Mouse (Mus musculus) ES-E14 (cell line): ENCODE measurements around the gene Phb2. TPM values are rescaled to one million over a fixed set of nuclear protein-coding genes. Genes with fewer than 3 reads are reported as not detected.

Experiments used
- DNase-seq: peaks from one replicate; pipeline ENCODE4 v3.0.0-alpha.2; 2013; ENCODE audit warnings: low read depth, low spot score
- H3K27ac ChIP-seq: 2 replicates; pipeline ENCODE4 v1.5.1; 2012; ENCODE audit warnings: low read depth, mild to moderate bottlenecking, low read length, moderate library complexity, mixed read lengths; ENCODE audit not compliant: poor library complexity, insufficient read depth, severe bottlenecking
- H3K36me3 ChIP-seq: 2 replicates; pipeline ENCODE4 v1.6.1; 2012; ENCODE audit warnings: mild to moderate bottlenecking, low read length, moderate library complexity, mixed read lengths; ENCODE audit not compliant: control insufficient read depth, poor library complexity, insufficient read depth, severe bottlenecking
- H3K4me1 ChIP-seq, 2 experiments: fragments of 150-350 bp in 1 of 2; sonication (generic) in 1 of 2; 2 replicates each; pipeline ENCODE4 v1.6.1; 2012; ENCODE audit warnings: low read length in 2 of 2, mild to moderate bottlenecking in 1 of 2, mixed read lengths in 1 of 2; ENCODE audit not compliant: control insufficient read depth in 2 of 2, insufficient read depth in 2 of 2, poor library complexity in 1 of 2
- H3K4me3 ChIP-seq, 2 experiments: fragments of 150-350 bp in 1 of 2; sonication (generic) in 1 of 2; 2 replicates each; pipeline ENCODE4 v1.5.1; 2012; ENCODE audit warnings: low read length in 2 of 2, low read depth in 1 of 2, mild to moderate bottlenecking in 1 of 2, mixed read lengths in 1 of 2; ENCODE audit not compliant: insufficient read depth in 1 of 2, poor library complexity in 1 of 2, severe bottlenecking in 1 of 2
- H3K9ac ChIP-seq: 2 replicates; pipeline ENCODE4 v1.6.1; 2012; ENCODE audit warnings: low read depth, mild to moderate bottlenecking, low read length, mixed read lengths; ENCODE audit not compliant: poor library complexity, insufficient read depth, severe bottlenecking
- H3K9me3 ChIP-seq: fragments of 150-350 bp; sonication (generic); 2 replicates; pipeline ENCODE4 v1.6.1; 2012; ENCODE audit warnings: low read depth, mild to moderate bottlenecking, low read length; ENCODE audit not compliant: control insufficient read depth, insufficient read depth
- CHD2 ChIP-seq: IDR thresholded peaks from 2 replicates; pipeline ENCODE4 v1.6.1; 2014; ENCODE audit warnings: mild to moderate bottlenecking, low read depth, low read length, inconsistent platforms
- HCFC1 ChIP-seq: IDR thresholded peaks from 2 replicates; pipeline ENCODE4 v1.6.1; 2012; ENCODE audit warnings: low read length, inconsistent platforms, borderline replicate concordance; ENCODE audit not compliant: insufficient read depth
- MAFK ChIP-seq: IDR thresholded peaks from 2 replicates; pipeline ENCODE4 v1.6.1; 2014; ENCODE audit warnings: mild to moderate bottlenecking, low read depth, low read length, inconsistent platforms; ENCODE audit not compliant: insufficient read depth
- ZC3H11A ChIP-seq: IDR thresholded peaks from 2 replicates; pipeline ENCODE4 v1.6.1; 2012; ENCODE audit warnings: low read depth, mild to moderate bottlenecking, inconsistent platforms, low read length, borderline replicate concordance
- ZNF384 ChIP-seq: IDR thresholded peaks from 2 replicates; pipeline ENCODE4 v1.6.1; 2012; ENCODE audit warnings: low read depth, low read length, inconsistent platforms
- in situ Hi-C, 2 experiments: fragments of 600-800 bp; cut with MboI; formaldehyde crosslinking; loops; one replicate each; pipeline ENCODE4 v1.15.1; 2025; ENCODE audit warnings: low sequenced_read_pairs in 2 of 2, inconsistent platforms in 1 of 2; ENCODE audit not compliant: unreplicated experiment in 2 of 2
- total RNA-seq: library from RNA; depleted of rRNA; stranded (reverse); fragments of 300-350 nt; gene quantifications from 2 replicates; pipeline ENCODE4 v1.2.3, GENCODE M21; 2012

Phb2 gene
- total RNA-seq, 1 experiment = 530 TPM

DNA sequence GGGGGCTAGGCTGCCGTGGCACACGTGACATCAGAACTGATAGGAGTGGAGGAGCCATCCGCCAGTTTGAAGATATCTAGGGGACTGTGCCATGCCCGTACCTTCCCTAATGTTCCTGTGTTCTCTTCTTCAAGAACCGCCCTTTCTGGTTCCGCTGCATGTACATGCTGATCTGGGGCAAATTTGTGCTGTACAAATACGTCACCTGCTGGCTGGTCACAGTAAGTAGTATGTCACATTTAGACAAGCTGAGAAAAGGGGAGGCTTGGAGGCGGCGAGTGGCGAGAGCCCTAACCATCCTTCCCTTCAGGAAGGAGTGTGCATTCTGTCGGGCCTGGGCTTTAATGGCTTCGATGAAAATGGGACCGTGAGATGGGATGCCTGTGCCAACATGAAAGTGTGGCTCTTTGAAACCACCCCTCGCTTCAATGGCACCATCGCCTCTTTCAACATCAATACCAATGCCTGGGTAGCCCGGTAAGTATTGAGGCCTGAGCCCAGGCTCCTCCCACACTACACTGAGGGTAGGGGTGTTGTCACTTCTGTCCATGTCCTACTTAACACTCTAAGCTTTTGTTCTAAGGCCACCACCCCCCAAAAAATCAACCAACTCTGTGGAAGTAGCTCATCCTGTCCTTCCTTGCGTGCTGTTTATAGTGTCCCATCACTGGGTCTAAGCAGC lies 9.9 kb upstream of the Phb2 start:
- DNase-seq = no peak
- in situ Hi-C loops = no loop called here
- Histone ChIP-seq H3K36me3 (peaks cover 52% of the 10 kb centered on the region), H3K4me1 (peaks cover 0 to 21% of the 10 kb centered on the region in 2 experiments; a peak in 1 of 4 replicates), H3K9me3 (no peaks in the 10 kb centered on the region), H3K4me3 (no peak overlapping the region), H3K9ac (no peak overlapping the region), H3K27ac (no peak overlapping the region)
- TF ChIP-seq HCFC1 (no peak), MAFK (no peak), CHD2 (no peak), ZNF384 (no peak), ZC3H11A (no peak)

DNA sequence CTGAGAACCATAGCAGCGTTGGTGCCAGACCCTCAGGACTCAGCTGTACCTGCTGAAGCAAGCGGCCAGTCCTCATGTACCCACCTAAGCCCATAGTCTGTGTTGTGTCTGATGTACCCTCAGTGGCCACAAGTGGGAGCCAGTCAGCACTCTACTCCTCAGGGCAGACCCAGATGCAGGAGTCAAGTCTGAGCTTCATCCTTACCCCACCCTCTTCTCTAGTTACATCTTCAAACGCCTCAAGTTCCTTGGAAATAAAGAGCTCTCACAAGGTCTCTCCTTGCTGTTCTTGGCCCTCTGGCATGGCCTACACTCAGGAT lies 9.4 kb upstream of the Phb2 start:
- H3K27ac ChIP-seq = no peak overlapping the region
- no peaks in the 10 kb centered on the region for H3K9me3 ChIP-seq
- H3K4me1 ChIP-seq = peaks cover 0 to 21% of the 10 kb centered on the region in 2 experiments; a peak in 1 of 4 replicates
- peaks cover 52% of the 10 kb centered on the region for H3K36me3 ChIP-seq
- H3K9ac ChIP-seq = no peak overlapping the region
- no peak overlapping the region for H3K4me3 ChIP-seq
- TF ChIP-seq HCFC1 = 0 out of 2 replicates have a peak, but pooled peaks have one; percentile 19
- no peak for TF ChIP-seq MAFK
- TF ChIP-seq ZC3H11A = peak; percentile 15; the same call in 1 of the 2 replicates
- in situ Hi-C loops = no loop called here
- peak; percentile 84 for DNase-seq

DNA sequence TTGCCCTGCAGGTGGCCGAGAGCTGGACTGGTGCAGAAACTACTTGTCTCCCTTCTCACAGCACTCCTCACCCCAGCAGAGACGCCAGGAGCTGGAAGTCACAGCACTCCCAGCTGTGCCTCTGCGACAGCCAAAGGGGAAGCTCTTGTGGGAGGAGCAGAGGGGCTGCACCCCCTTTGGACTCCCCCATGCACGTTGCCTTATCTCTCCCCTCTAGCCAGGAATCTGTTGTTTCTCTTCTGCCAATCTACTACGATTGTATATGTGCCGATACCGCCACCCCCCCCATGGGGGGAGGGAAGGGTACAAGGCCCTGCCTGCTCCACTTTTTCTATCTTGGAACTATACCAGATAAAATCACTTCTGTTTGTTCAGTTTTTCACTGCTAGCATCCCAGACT lies 8.3 kb upstream of the Phb2 start:
- no peak for DNase-seq
- Histone ChIP-seq H3K36me3 (peaks cover 62% of the 10 kb centered on the region), H3K9ac (no peak overlapping the region), H3K4me1 (peaks cover 0 to 21% of the 10 kb centered on the region in 2 experiments; a peak in 1 of 4 replicates), H3K27ac (no peak overlapping the region), H3K9me3 (no peaks in the 10 kb centered on the region), H3K4me3 (no peak overlapping the region)
- TF ChIP-seq MAFK = no peak
- TF ChIP-seq HCFC1 = no peak
- no peak for TF ChIP-seq ZNF384
- no peak for TF ChIP-seq CHD2
- no peak for TF ChIP-seq ZC3H11A
- in situ Hi-C loops = no loop called here

DNA sequence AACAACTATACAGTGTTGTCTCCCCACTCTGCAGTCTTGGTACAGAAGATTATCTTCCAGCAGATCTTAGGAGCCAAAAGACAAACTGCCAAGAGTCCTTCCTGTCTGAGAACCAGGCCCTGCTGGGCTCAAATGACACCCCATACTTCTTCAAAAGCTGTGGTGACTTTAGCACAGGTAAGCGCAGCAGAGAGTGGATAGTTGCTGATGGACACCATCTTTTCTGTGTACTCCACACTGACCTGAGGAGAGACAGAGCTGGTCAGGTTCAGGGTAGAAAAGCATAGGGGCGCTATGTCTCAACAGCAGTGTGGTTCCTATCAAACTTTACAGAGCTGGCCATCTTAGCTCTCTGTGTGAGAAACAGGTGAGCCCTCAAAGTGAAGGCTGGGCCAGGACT lies 7.7 kb upstream of the Phb2 start:
- no peak for DNase-seq
- no peak for TF ChIP-seq MAFK
- TF ChIP-seq ZC3H11A = no peak
- no peak for TF ChIP-seq CHD2
- no peak for TF ChIP-seq HCFC1
- TF ChIP-seq ZNF384 = no peak
- no peak overlapping the region for H3K9ac ChIP-seq
- no peaks in the 10 kb centered on the region for H3K9me3 ChIP-seq
- H3K27ac ChIP-seq = no peak overlapping the region
- H3K36me3 ChIP-seq = peaks cover 60% of the 10 kb centered on the region
- H3K4me3 ChIP-seq = no peak overlapping the region
- peaks cover 0 to 21% of the 10 kb centered on the region in 2 experiments; a peak in 1 of 4 replicates for H3K4me1 ChIP-seq
- in situ Hi-C loops = no loop called here
